In the genomic region with DNA sequence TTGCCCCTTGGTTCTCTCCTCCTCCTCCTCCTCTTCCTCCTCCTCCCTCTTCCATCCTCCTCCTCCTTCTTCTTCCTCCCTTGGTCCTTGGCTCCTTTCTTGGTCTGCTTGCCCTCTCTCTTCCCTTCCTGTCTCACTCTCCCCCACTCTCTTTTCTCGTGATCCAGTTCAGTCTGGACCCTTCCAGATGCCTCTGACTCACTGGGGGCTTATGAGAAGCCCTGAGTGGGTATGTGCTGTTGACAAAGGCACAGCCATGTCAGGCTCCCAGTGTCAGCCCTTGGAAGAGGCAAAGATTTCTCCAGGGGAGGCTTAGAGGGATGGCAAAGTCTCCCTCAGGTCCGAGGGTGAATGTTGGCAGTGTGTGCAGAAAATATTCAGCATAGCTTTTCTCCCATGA, we compare ENCODE assay signal across 21 mouse cellular contexts.
DNase-seq lines count a peak whose midpoint lies in the region; ATAC-seq lines count a peak whose summit lies in the region.
"Had no signal": no experiment of that assay in that cellular context is flagged by ENCODE, and none has a peak within 500 bp of the region (broad histone marks: within the 10 kb centered on the region; RNA-seq: fewer than 3 reads in every experiment).

No protein-coding gene starts in this region.

- WGBS in heart, embryonic 10.5 days, result 74% methylated on average over 2 of the region's 2 CpGs
- 64% methylated on average over 2 of the region's 2 CpGs for WGBS in heart, embryonic 12.5 days
- WGBS in midbrain, embryonic 10.5 days, result 77% methylated on average over 2 of the region's 2 CpGs
- 59% methylated on average over 2 of the region's 2 CpGs for WGBS in midbrain, embryonic 13.5 days

- peak; percentile 69 for DNase-seq in heart, embryonic 10.5 days (ENCODE audit: low spot score)
- DNase-seq in midbrain, embryonic 10.5 days (ENCODE audit: low spot score), result no peak
- DNase-seq: adrenal gland, adult 2 months; adrenal gland, postnatal 10 days; adrenal gland, postnatal 25 days; cerebellum, adult 11 months; cerebellum, adult 18-20 months; cerebellum, adult 8-10 months; cerebellum, adult 9-11 months; cerebellum, postnatal 14 days; cerebellum, postnatal 36 days; embryo, embryonic 11 days had no signal

- H3K4me1 ChIP-seq in heart, embryonic 10.5 days, result peaks cover 21% of the 10 kb centered on the region
- peaks cover 26% of the 10 kb centered on the region for H3K4me1 ChIP-seq in heart, embryonic 12.5 days (replicated peaks)
- H3K4me1 ChIP-seq in midbrain, embryonic 10.5 days, result peaks cover 49% of the 10 kb centered on the region
- peaks cover 25% of the 10 kb centered on the region for H3K4me1 ChIP-seq in midbrain, embryonic 13.5 days (replicated peaks)

- no peak overlapping the region for H3K4me2 ChIP-seq in heart, embryonic 12.5 days
- no peak overlapping the region for H3K4me2 ChIP-seq in midbrain, embryonic 13.5 days (replicated peaks)
- H3K4me2 ChIP-seq: embryonic facial prominence, embryonic 13.5 days; embryonic facial prominence, embryonic 15.5 days; forebrain, embryonic 12.5 days had no signal

- no peaks in the 10 kb centered on the region for H3K36me3 ChIP-seq in heart, embryonic 10.5 days
- H3K36me3 ChIP-seq in heart, embryonic 12.5 days, result no peaks in the 10 kb centered on the region
- H3K36me3 ChIP-seq in midbrain, embryonic 10.5 days, result no peaks in the 10 kb centered on the region
- no peaks in the 10 kb centered on the region for H3K36me3 ChIP-seq in midbrain, embryonic 13.5 days
- H3K36me3 ChIP-seq: embryonic facial prominence, embryonic 13.5 days; embryonic facial prominence, embryonic 15.5 days; forebrain, embryonic 10.5 days; forebrain, embryonic 12.5 days had no signal

- ATAC-seq in heart, embryonic 12.5 days (ENCODE audit: insufficient number of reproducible peaks, low FRiP score), result no peak
- ATAC-seq in midbrain, embryonic 13.5 days, result no peak
- ATAC-seq: forebrain, embryonic 14.5 days; forebrain, embryonic 16.5 days had no signal

- H3K9me3 ChIP-seq in heart, embryonic 10.5 days, result no peaks in the 10 kb centered on the region
- no peaks in the 10 kb centered on the region for H3K9me3 ChIP-seq in heart, embryonic 12.5 days (replicated peaks)
- H3K9me3 ChIP-seq in midbrain, embryonic 10.5 days (replicated peaks), result no peaks in the 10 kb centered on the region; the same call in 1 of the 2 replicates
- no peaks in the 10 kb centered on the region for H3K9me3 ChIP-seq in midbrain, embryonic 13.5 days
- H3K9me3 ChIP-seq: embryonic facial prominence, embryonic 13.5 days; embryonic facial prominence, embryonic 15.5 days; forebrain, embryonic 10.5 days; forebrain, embryonic 12.5 days had no signal

- no peaks in the 10 kb centered on the region for H3K27me3 ChIP-seq in heart, embryonic 10.5 days (ENCODE audit: insufficient read depth, poor library complexity, severe bottlenecking)
- no peaks in the 10 kb centered on the region for H3K27me3 ChIP-seq in heart, embryonic 12.5 days (replicated peaks)
- 0 out of 2 replicates have a peak, but pooled peaks cover 8% of the 10 kb centered on the region for H3K27me3 ChIP-seq in midbrain, embryonic 10.5 days (ENCODE audit: low read depth, poor library complexity, severe bottlenecking)
- no peaks in the 10 kb centered on the region for H3K27me3 ChIP-seq in midbrain, embryonic 13.5 days
- H3K27me3 ChIP-seq: embryonic facial prominence, embryonic 13.5 days; embryonic facial prominence, embryonic 15.5 days; forebrain, embryonic 12.5 days had no signal

- H3K9ac ChIP-seq in heart, embryonic 12.5 days, result no peak overlapping the region
- no peak overlapping the region for H3K9ac ChIP-seq in midbrain, embryonic 13.5 days (replicated peaks)
- H3K9ac ChIP-seq: embryonic facial prominence, embryonic 13.5 days; embryonic facial prominence, embryonic 15.5 days; forebrain, embryonic 12.5 days had no signal

- H3K4me3 ChIP-seq in heart, embryonic 10.5 days, result no peak overlapping the region
- no peak overlapping the region for H3K4me3 ChIP-seq in heart, embryonic 12.5 days
- no peak overlapping the region for H3K4me3 ChIP-seq in midbrain, embryonic 10.5 days
- no peak overlapping the region for H3K4me3 ChIP-seq in midbrain, embryonic 13.5 days (replicated peaks)
- H3K4me3 ChIP-seq: embryonic facial prominence, embryonic 13.5 days; embryonic facial prominence, embryonic 15.5 days; erythroblast, embryonic 14.5 days; forebrain, embryonic 10.5 days; forebrain, embryonic 12.5 days had no signal

- H3K27ac ChIP-seq in heart, embryonic 10.5 days, result no peak overlapping the region
- H3K27ac ChIP-seq in heart, embryonic 12.5 days (ENCODE audit: poor library complexity, severe bottlenecking), result no peak overlapping the region
- peak overlapping the region; percentile 77 for H3K27ac ChIP-seq in midbrain, embryonic 10.5 days (replicated peaks)
- H3K27ac ChIP-seq in midbrain, embryonic 13.5 days, result no peak overlapping the region
- H3K27ac ChIP-seq: embryonic facial prominence, embryonic 13.5 days; forebrain, embryonic 12.5 days had no signal
